9 mouse cellular contexts compared by ENCODE assay signal in genomic region chr4:95862781-95863499, GRCm38 (mm10).
DNase-seq lines count a peak whose midpoint lies in the region; ATAC-seq lines count a peak whose summit lies in the region.
"Had no signal": no experiment of that assay in that cellular context is flagged by ENCODE, and none has a peak within 500 bp of the region (broad histone marks: within the 10 kb centered on the region; RNA-seq: fewer than 3 reads in every experiment).

No protein-coding gene starts in this region.

- WGBS in heart, embryonic 12.5 days = 30% methylated on average over 6 of the region's 6 CpGs
- WGBS in kidney, embryonic 15.5 days = 28% methylated on average over 6 of the region's 6 CpGs

- H3K4me3 ChIP-seq in heart, embryonic 12.5 days = no peak overlapping the region
- H3K4me3 ChIP-seq in kidney, embryonic 15.5 days (replicated peaks) = no peak overlapping the region
- H3K4me3 ChIP-seq: heart, embryonic 13.5 days had no signal

- H3K9ac ChIP-seq in heart, embryonic 12.5 days = no peak overlapping the region
- H3K9ac ChIP-seq in kidney, embryonic 15.5 days = no peak overlapping the region
- H3K9ac ChIP-seq: heart, embryonic 13.5 days had no signal

- H3K4me1 ChIP-seq in heart, embryonic 12.5 days (replicated peaks) = peaks cover 23% of the 10 kb centered on the region
- H3K4me1 ChIP-seq in kidney, embryonic 15.5 days = peaks cover 34% of the 10 kb centered on the region

- no peak overlapping the region for H3K27ac ChIP-seq in heart, embryonic 12.5 days (ENCODE audit: poor library complexity, severe bottlenecking)
- peak overlapping the region; percentile 49 for H3K27ac ChIP-seq in kidney, embryonic 15.5 days
- H3K27ac ChIP-seq: heart, embryonic 13.5 days; macrophage had no signal

- no peaks in the 10 kb centered on the region for H3K36me3 ChIP-seq in heart, embryonic 12.5 days
- no peaks in the 10 kb centered on the region for H3K36me3 ChIP-seq in kidney, embryonic 15.5 days
- H3K36me3 ChIP-seq: heart, embryonic 13.5 days had no signal

- H3K4me2 ChIP-seq in heart, embryonic 12.5 days = no peak overlapping the region
- no peak overlapping the region for H3K4me2 ChIP-seq in kidney, embryonic 15.5 days
- H3K4me2 ChIP-seq: heart, embryonic 13.5 days had no signal

- no peaks in the 10 kb centered on the region for H3K9me3 ChIP-seq in heart, embryonic 12.5 days (replicated peaks)
- H3K9me3 ChIP-seq in kidney, embryonic 15.5 days (replicated peaks) = no peaks in the 10 kb centered on the region
- H3K9me3 ChIP-seq: heart, embryonic 13.5 days had no signal

- no peak; the same call in 1 of the 2 replicates for ATAC-seq in heart, embryonic 12.5 days (ENCODE audit: insufficient number of reproducible peaks, low FRiP score)
- peak; percentile 67 for ATAC-seq in kidney, embryonic 15.5 days (replicated peaks; ENCODE audit: low FRiP score)
- no peak for ATAC-seq in erythroid progenitor cell, adult 5-6 weeks (replicated peaks; ENCODE audit: low FRiP score, poor library complexity, severe bottlenecking)

- peak; percentile 26 for DNase-seq in heart, postnatal 4 days
- DNase-seq in right cerebral cortex, postnatal 4 days = peak; percentile 10
- DNase-seq in right cerebral cortex, postnatal 36 days (ENCODE audit: low spot score in 2 of 2) = no peak
- DNase-seq in layer of hippocampus, adult 9-11 months = no peak

- H3K27me3 ChIP-seq in heart, embryonic 12.5 days (replicated peaks) = no peaks in the 10 kb centered on the region
- no peaks in the 10 kb centered on the region for H3K27me3 ChIP-seq in kidney, embryonic 15.5 days
- H3K27me3 ChIP-seq: heart, embryonic 13.5 days had no signal

Comparison
In these comparisons a context has a peak if more than half of its experiments do, and no peak if none do; other contexts are left out.
1. DNase-seq: peak in heart, postnatal 4 days (single experiment) and right cerebral cortex, postnatal 4 days (single experiment); none in right cerebral cortex, postnatal 36 days (0 of 2) and layer of hippocampus, adult 9-11 months (single experiment).